Mouse (Mus musculus) limb, embryonic 10.5 days (tissue): ENCODE data around the gene Tnip1. TPM values are rescaled to one million over a fixed set of nuclear protein-coding genes. Genes with fewer than 3 reads are reported as not detected.
A peak's percentile ranks its signal among the peaks of the same experiment; 100 is the strongest.

ENCODE experiments used
- DNase-seq: peaks from one replicate; pipeline ENCODE4 v3.0.0-alpha.2; 2017; ENCODE audit warnings: low spot score
- H3K27ac ChIP-seq: fragments of 300-500 bp; sonication (generic); 2 replicates; pipeline ENCODE4 v1.5.1; 2016; ENCODE audit warnings: mild to moderate bottlenecking
- H3K27me3 ChIP-seq: fragments of 300-500 bp; sonication (generic); 2 replicates; pipeline ENCODE4 v1.6.1; 2016; ENCODE audit warnings: low read depth, mild to moderate bottlenecking; ENCODE audit not compliant: poor library complexity, severe bottlenecking
- H3K36me3 ChIP-seq: fragments of 300-500 bp; sonication (generic); 2 replicates; pipeline ENCODE4 v1.6.1; 2016; ENCODE audit warnings: mild to moderate bottlenecking, moderate library complexity
- H3K4me1 ChIP-seq: fragments of 300-500 bp; sonication (generic); 2 replicates; pipeline ENCODE4 v1.6.1; 2016
- H3K4me3 ChIP-seq: fragments of 300-500 bp; sonication (generic); 2 replicates; pipeline ENCODE4 v1.5.1; 2016; ENCODE audit warnings: mild to moderate bottlenecking, moderate library complexity
- H3K9me3 ChIP-seq: fragments of 300-500 bp; sonication (generic); replicated peaks from 2 replicates; pipeline ENCODE4 v1.6.1; 2016; ENCODE audit warnings: mild to moderate bottlenecking
- WGBS: fragments of 180-500 bp; shearing (Covaris S2); methylation state at CpG from one replicate; pipeline ENCODE4 v1.1.7; 2016; 5-methylcytosine and 5-hydroxymethylcytosine counted together
- polyA plus RNA-seq: library from polyadenylated mRNA; unstranded; fragments of >200 nt; fragmentation: Nextera tagmentation; extraction: Ambion mirVana; gene quantifications from 2 replicates; pipeline ENCODE4 v1.2.1, GENCODE M21; 2016

Gene Tnip1
- polyA plus RNA-seq, 1 experiment from 2014 or later, result 14.0 TPM

- Histone ChIP-seq H3K4me1 (no peaks in the 10 kb centered on the region), H3K27me3 (no peaks in the 10 kb centered on the region), H3K36me3 (no peaks in the 10 kb centered on the region), H3K27ac (no peak overlapping the region), H3K4me3 (no peak overlapping the region), H3K9me3 (no peaks in the 10 kb centered on the region)
- 85% methylated on average over 3 of the region's 3 CpGs for WGBS
- DNase-seq, result no peak
These were observed 18.0 kb downstream of the Tnip1 start for GRCm38 (mm10) chr11:54944702-54945101.

GRCm38 (mm10) chr11:54940056-54940455 is 22.7 kb downstream of the Tnip1 start:
- H3K9me3 ChIP-seq, result no peaks in the 10 kb centered on the region
- H3K27me3 ChIP-seq, result no peaks in the 10 kb centered on the region
- WGBS, result 88% methylated on average over 7 of the region's 7 CpGs
- no peaks in the 10 kb centered on the region for H3K4me1 ChIP-seq
- no peak for DNase-seq
- no peak overlapping the region for H3K27ac ChIP-seq
- H3K4me3 ChIP-seq, result no peak overlapping the region
- peaks cover 14% of the 10 kb centered on the region for H3K36me3 ChIP-seq

- Histone ChIP-seq H3K4me3 (no peak overlapping the region), H3K9me3 (no peaks in the 10 kb centered on the region), H3K4me1 (no peaks in the 10 kb centered on the region), H3K36me3 (peaks cover 14% of the 10 kb centered on the region), H3K27ac (no peak overlapping the region), H3K27me3 (no peaks in the 10 kb centered on the region)
- 89% methylated on average over 8 of the region's 8 CpGs for WGBS
- no peak for DNase-seq
These were observed 23.2 kb downstream of the Tnip1 start for GRCm38 (mm10) chr11:54939501-54939900.

GRCm38 (mm10) chr11:54936771-54937140 is 26.0 kb downstream of the Tnip1 start:
- Histone ChIP-seq H3K27me3 (no peaks in the 10 kb centered on the region), H3K36me3 (peaks cover 27% of the 10 kb centered on the region), H3K27ac (no peak overlapping the region), H3K9me3 (no peaks in the 10 kb centered on the region), H3K4me3 (no peak overlapping the region), H3K4me1 (no peaks in the 10 kb centered on the region)
- WGBS, result 94% methylated on average over 3 of the region's 3 CpGs
- DNase-seq, result no peak

GRCm38 (mm10) chr11:54936035-54936770 is 26.5 kb downstream of the Tnip1 start:
- Histone ChIP-seq H3K36me3 (peaks cover 27% of the 10 kb centered on the region), H3K4me1 (no peaks in the 10 kb centered on the region), H3K9me3 (no peaks in the 10 kb centered on the region), H3K4me3 (no peak overlapping the region), H3K27me3 (no peaks in the 10 kb centered on the region), H3K27ac (no peak overlapping the region)
- WGBS, result 31% methylated on average over 12 of the region's 12 CpGs
- DNase-seq, result no peak

- WGBS, result 96% methylated on average over 7 of the region's 7 CpGs
- peaks cover 30% of the 10 kb centered on the region for H3K36me3 ChIP-seq
- H3K27me3 ChIP-seq, result no peaks in the 10 kb centered on the region
These were observed 28.5 kb downstream of the Tnip1 start for GRCm38 (mm10) chr11:54934198-54934597.

GRCm38 (mm10) chr11:54932540-54932939 is 30.2 kb downstream of the Tnip1 start:
- WGBS, result 94% methylated on average over 6 of the region's 6 CpGs

More at GRCm38 (mm10) chr11:54934198-54934597, 28.5 kb downstream of the Tnip1 start:
- Histone ChIP-seq H3K4me3 (no peak overlapping the region), H3K4me1 (no peaks in the 10 kb centered on the region), H3K27ac (no peak overlapping the region), H3K9me3 (no peaks in the 10 kb centered on the region)
- no peak for DNase-seq

GRCm38 (mm10) chr11:54931405-54932093 is 31.2 kb downstream of the Tnip1 start:
- Histone ChIP-seq H3K27ac (no peak overlapping the region), H3K4me1 (no peaks in the 10 kb centered on the region), H3K36me3 (peaks cover 34% of the 10 kb centered on the region), H3K9me3 (no peaks in the 10 kb centered on the region), H3K27me3 (no peaks in the 10 kb centered on the region), H3K4me3 (no peak overlapping the region)
- DNase-seq, result peak; percentile 50
- WGBS, result 63% methylated on average over 5 of the region's 5 CpGs

More at GRCm38 (mm10) chr11:54932540-54932939, 30.2 kb downstream of the Tnip1 start:
- DNase-seq, result no peak
- H3K27me3 ChIP-seq, result no peaks in the 10 kb centered on the region
- H3K9me3 ChIP-seq, result no peaks in the 10 kb centered on the region
- H3K4me3 ChIP-seq, result no peak overlapping the region
- H3K36me3 ChIP-seq, result peaks cover 33% of the 10 kb centered on the region
- H3K4me1 ChIP-seq, result no peaks in the 10 kb centered on the region
- H3K27ac ChIP-seq, result no peak overlapping the region

- no peaks in the 10 kb centered on the region for H3K27me3 ChIP-seq
- no peak overlapping the region for H3K4me3 ChIP-seq
- WGBS, result 77% methylated on average over 7 of the region's 7 CpGs
- peaks cover 43% of the 10 kb centered on the region for H3K36me3 ChIP-seq
- no peaks in the 10 kb centered on the region for H3K9me3 ChIP-seq
- no peak overlapping the region for H3K27ac ChIP-seq
- no peaks in the 10 kb centered on the region for H3K4me1 ChIP-seq
- peak; percentile 60 for DNase-seq
These were observed 32.3 kb downstream of the Tnip1 start for GRCm38 (mm10) chr11:54930318-54930979.

GRCm38 (mm10) chr11:54929744-54930143 is 33.0 kb downstream of the Tnip1 start:
- no peak overlapping the region for H3K4me3 ChIP-seq
- peaks cover 47% of the 10 kb centered on the region for H3K36me3 ChIP-seq
- DNase-seq, result no peak
- no peaks in the 10 kb centered on the region for H3K4me1 ChIP-seq
- no peak overlapping the region for H3K27ac ChIP-seq
- no peaks in the 10 kb centered on the region for H3K27me3 ChIP-seq
- WGBS, result 93% methylated on average over 8 of the region's 8 CpGs
- no peaks in the 10 kb centered on the region for H3K9me3 ChIP-seq

GRCm38 (mm10) chr11:54929290-54929689 is 33.4 kb downstream of the Tnip1 start:
- no peaks in the 10 kb centered on the region for H3K27me3 ChIP-seq
- H3K27ac ChIP-seq, result no peak overlapping the region
- H3K4me1 ChIP-seq, result no peaks in the 10 kb centered on the region
- no peak for DNase-seq
- no peaks in the 10 kb centered on the region for H3K9me3 ChIP-seq
- H3K36me3 ChIP-seq, result peaks cover 50% of the 10 kb centered on the region
- 97% methylated on average over 6 of the region's 6 CpGs for WGBS
- H3K4me3 ChIP-seq, result no peak overlapping the region

GRCm38 (mm10) chr11:54928886-54929285 is 33.8 kb downstream of the Tnip1 start:
- 90% methylated on average over 7 of the region's 7 CpGs for WGBS
- Histone ChIP-seq H3K4me1 (no peaks in the 10 kb centered on the region), H3K4me3 (no peak overlapping the region), H3K27ac (no peak overlapping the region), H3K27me3 (no peaks in the 10 kb centered on the region), H3K9me3 (no peaks in the 10 kb centered on the region), H3K36me3 (peaks cover 52% of the 10 kb centered on the region)
- DNase-seq, result no peak

- Histone ChIP-seq H3K4me3 (no peak overlapping the region), H3K9me3 (no peaks in the 10 kb centered on the region), H3K27ac (no peak overlapping the region), H3K4me1 (no peaks in the 10 kb centered on the region), H3K27me3 (no peaks in the 10 kb centered on the region), H3K36me3 (peaks cover 49% of the 10 kb centered on the region)
- 90% methylated on average over 3 of the region's 3 CpGs for WGBS
- no peak for DNase-seq
These were observed 34.5 kb downstream of the Tnip1 start for GRCm38 (mm10) chr11:54928219-54928618.
